Mouse (Mus musculus): Measurements from ENCODE around the gene Vwa1. TPM values are rescaled to one million over a fixed set of nuclear protein-coding genes. Genes with fewer than 3 reads are reported as not detected.

Gene Vwa1
- polyA plus RNA-seq, 1 experiment from 2014 or later = 14.8 TPM

- H3K9me3 ChIP-seq (replicated peaks; ENCODE audit: low read length) = no peaks in the 10 kb centered on the region
- no peaks in the 10 kb centered on the region for H3K27me3 ChIP-seq (ENCODE audit: insufficient read depth, low read length)
- H3K9ac ChIP-seq (ENCODE audit: low read depth, low read length) = peak overlapping the region; percentile 73
- ATAC-seq (replicated peaks; ENCODE audit: low FRiP score, low read depth) (peak; percentile 85), DNase-seq (ENCODE audit: low spot score) (peak; percentile 92)
- TF ChIP-seq CTCF (IDR thresholded peaks at IDR 0.05; ENCODE audit: low read depth) = peak; percentile 96
- peak overlapping the region; percentile 88 for H3K27ac ChIP-seq
- H3K4me1 ChIP-seq (replicated peaks; ENCODE audit: insufficient read depth, low read length) = peaks cover 11% of the 10 kb centered on the region
- H3K4me2 ChIP-seq (ENCODE audit: low read length) = peak overlapping the region; percentile 88
- WGBS = under 1% methylated on average over 39 of the region's 39 CpGs
- H3K4me3 ChIP-seq (replicated peaks; ENCODE audit: low read depth, low read length) = peak overlapping the region; percentile 53
- H3K36me3 ChIP-seq (ENCODE audit: insufficient read depth, low read length) = no peaks in the 10 kb centered on the region
These were observed 4.5 kb downstream of the Vwa1 start for GRCm38 (mm10) chr4:155769880-155770512.

DNA sequence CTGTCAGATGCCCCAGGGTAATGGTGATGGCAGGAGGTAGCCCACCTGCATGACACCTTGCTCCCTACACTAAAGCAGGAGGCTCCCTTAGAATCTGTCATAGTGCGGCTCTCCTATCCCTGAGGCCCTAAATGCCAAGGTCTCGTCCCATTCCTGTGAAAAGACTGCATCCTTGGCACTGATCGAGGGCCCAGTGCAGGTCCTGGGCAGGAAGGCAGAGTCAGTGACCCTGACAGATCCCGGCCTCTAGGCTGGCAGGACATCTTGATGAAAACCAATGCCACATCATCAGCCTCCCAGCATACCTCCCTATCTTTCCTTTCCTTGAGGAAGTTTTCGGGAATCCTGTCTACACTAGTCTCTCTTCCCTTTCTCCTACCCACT lies 5.0 kb downstream of the Vwa1 start:
- no peaks in the 10 kb centered on the region for H3K36me3 ChIP-seq (ENCODE audit: insufficient read depth, low read length)
- H3K4me2 ChIP-seq (ENCODE audit: low read length) = peak overlapping the region; percentile 88
- TF ChIP-seq CTCF (IDR thresholded peaks at IDR 0.05; ENCODE audit: low read depth) = no peak
- H3K4me1 ChIP-seq (replicated peaks; ENCODE audit: insufficient read depth, low read length) = peaks cover 11% of the 10 kb centered on the region
- no peaks in the 10 kb centered on the region for H3K9me3 ChIP-seq (replicated peaks; ENCODE audit: low read length)
- peak overlapping the region; percentile 73; the same call in 1 of the 2 replicates for H3K9ac ChIP-seq (ENCODE audit: low read depth, low read length)
- 63% methylated on average over 5 of the region's 5 CpGs for WGBS
- no peak for ATAC-seq (replicated peaks; ENCODE audit: low FRiP score, low read depth)
- peak overlapping the region; percentile 53 for H3K4me3 ChIP-seq (replicated peaks; ENCODE audit: low read depth, low read length)
- peak overlapping the region; percentile 88; the same call in 1 of the 2 replicates for H3K27ac ChIP-seq
- no peaks in the 10 kb centered on the region for H3K27me3 ChIP-seq (ENCODE audit: insufficient read depth, low read length)
- DNase-seq (ENCODE audit: low spot score) = no peak

DNA sequence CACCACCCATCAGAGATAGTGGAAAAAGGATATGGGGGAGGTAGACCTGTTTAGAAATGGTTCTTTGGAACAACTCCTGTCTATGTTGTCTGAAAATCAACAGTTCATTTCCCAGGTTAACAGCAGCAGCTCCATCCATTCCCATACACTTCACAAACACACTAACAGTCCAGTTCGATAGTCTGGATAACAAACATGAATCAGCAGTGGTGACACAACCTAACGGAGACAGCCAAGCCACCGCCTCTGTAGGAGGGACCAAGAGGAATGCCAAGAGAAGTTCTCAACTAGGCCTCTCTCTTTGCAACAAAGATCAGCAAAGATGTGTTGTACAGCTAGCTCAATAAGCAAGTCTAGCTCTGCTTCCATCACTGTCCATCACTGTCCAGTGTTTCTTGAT lies 12.1 kb downstream of the Vwa1 start:
- DNase-seq (ENCODE audit: low spot score) (no peak), ATAC-seq (replicated peaks; ENCODE audit: low FRiP score, low read depth) (no peak)
- Histone ChIP-seq H3K4me1 (replicated peaks; ENCODE audit: insufficient read depth, low read length) (0 out of 2 replicates have a peak, but pooled peaks cover 16% of the 10 kb centered on the region), H3K4me3 (replicated peaks; ENCODE audit: low read depth, low read length) (no peak overlapping the region), H3K27ac (no peak overlapping the region), H3K27me3 (ENCODE audit: insufficient read depth, low read length) (no peaks in the 10 kb centered on the region), H3K4me2 (ENCODE audit: low read length) (no peak overlapping the region), H3K9ac (ENCODE audit: low read depth, low read length) (no peak overlapping the region), H3K9me3 (replicated peaks; ENCODE audit: low read length) (no peaks in the 10 kb centered on the region), H3K36me3 (ENCODE audit: insufficient read depth, low read length) (no peaks in the 10 kb centered on the region)
- WGBS = 81% methylated on average over 3 of the region's 3 CpGs
- no peak for TF ChIP-seq CTCF (IDR thresholded peaks at IDR 0.05; ENCODE audit: low read depth)

DNA sequence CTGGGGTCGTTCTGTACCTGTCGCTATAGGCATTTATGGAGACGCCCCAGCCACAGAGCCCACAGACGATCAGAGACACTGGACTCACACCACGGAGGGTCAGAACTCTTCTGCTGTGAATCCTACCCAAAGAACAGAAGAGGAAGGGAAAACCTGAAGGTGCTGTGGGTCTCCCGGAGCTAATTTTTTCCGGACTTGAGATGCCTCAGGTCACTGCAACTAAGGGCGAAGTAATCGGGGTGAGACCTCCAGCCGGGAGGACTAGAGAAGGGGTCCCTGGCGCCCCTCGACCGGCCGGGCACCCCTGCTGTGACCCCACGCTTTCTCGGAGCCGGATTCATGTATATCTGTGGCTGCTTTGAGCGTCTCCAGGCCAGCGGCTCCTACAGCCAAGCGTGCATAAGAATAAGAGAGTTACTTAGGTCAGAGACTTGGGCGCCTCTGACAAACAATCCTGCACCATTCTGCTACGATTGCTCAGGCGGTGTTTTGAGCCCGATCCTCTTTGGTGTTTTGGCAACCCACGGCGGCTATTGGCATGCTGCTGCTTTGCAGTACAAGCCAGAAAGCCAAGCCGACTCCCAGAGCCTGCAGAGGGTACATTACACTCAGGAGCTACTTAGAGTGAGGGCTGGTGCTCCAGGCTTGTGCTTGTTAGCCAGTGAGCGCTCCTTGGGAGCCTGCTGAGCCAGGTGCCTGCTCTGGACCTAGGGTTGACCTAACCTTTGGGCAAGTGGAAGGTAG lies 13.0 kb downstream of the Vwa1 start:
- 2% methylated on average over 28 of the region's 28 CpGs for WGBS
- H3K4me2 ChIP-seq (ENCODE audit: low read length) = peak overlapping the region; percentile 90
- ATAC-seq (replicated peaks; ENCODE audit: low FRiP score, low read depth) (no peak), DNase-seq (ENCODE audit: low spot score) (no peak)
- H3K9me3 ChIP-seq (replicated peaks; ENCODE audit: low read length) = no peaks in the 10 kb centered on the region
- H3K36me3 ChIP-seq (ENCODE audit: insufficient read depth, low read length) = no peaks in the 10 kb centered on the region
- 0 out of 2 replicates have a peak, but pooled peaks cover 16% of the 10 kb centered on the region for H3K4me1 ChIP-seq (replicated peaks; ENCODE audit: insufficient read depth, low read length)
- H3K27me3 ChIP-seq (ENCODE audit: insufficient read depth, low read length) = no peaks in the 10 kb centered on the region
- peak overlapping the region; percentile 61 for H3K9ac ChIP-seq (ENCODE audit: low read depth, low read length)
- H3K4me3 ChIP-seq (replicated peaks; ENCODE audit: low read depth, low read length) = peak overlapping the region; percentile 73
- no peak for TF ChIP-seq CTCF (IDR thresholded peaks at IDR 0.05; ENCODE audit: low read depth)
- peak overlapping the region; percentile 50; the same call in 1 of the 2 replicates for H3K27ac ChIP-seq

GRCm38 (mm10) chr4:155760613-155761355 lies 13.7 kb downstream of the Vwa1 start, which contains the start of gene Atad3a:
TSS of gene Atad3a (minus strand) at chr4:155761093.
- Histone ChIP-seq H3K4me3 (replicated peaks; ENCODE audit: low read depth, low read length) (peak within 1 kb of the TSS; percentile 73), H3K27me3 (ENCODE audit: insufficient read depth, low read length) (no peaks in the 10 kb centered on the region), H3K4me1 (replicated peaks; ENCODE audit: insufficient read depth, low read length) (0 out of 2 replicates have a peak, but pooled peaks cover 16% of the 10 kb centered on the region), H3K27ac (peak within 1 kb of the TSS; percentile 82), H3K9me3 (replicated peaks; ENCODE audit: low read length) (no peaks in the 10 kb centered on the region), H3K4me2 (ENCODE audit: low read length) (peak within 1 kb of the TSS; percentile 90), H3K36me3 (ENCODE audit: insufficient read depth, low read length) (peaks cover 3% of the 10 kb centered on the region; the same call in 1 of the 2 replicates), H3K9ac (ENCODE audit: low read depth, low read length) (peak within 1 kb of the TSS; percentile 72)
- TF ChIP-seq CTCF (IDR thresholded peaks at IDR 0.05; ENCODE audit: low read depth) = no peak
- ATAC-seq (replicated peaks; ENCODE audit: low FRiP score, low read depth) (peak; percentile 97), DNase-seq (ENCODE audit: low spot score) (peak; percentile 97)
- under 1% methylated on average over 68 of the region's 68 CpGs for WGBS

All from kidney, postnatal 0 days (tissue).